Mouse (Mus musculus) E14TG2a.4 (cell line): ENCODE measurements around the gene Rtn2.

Experiments used
- CTCF ChIP-seq: conservative IDR thresholded peaks from 2 replicates; pipeline ENCODE4 v1.5.1; 2014; ENCODE audit warnings: low read length
- POU5F1 ChIP-seq: IDR thresholded peaks from 2 replicates; pipeline ENCODE4 v1.6.1; 2014; ENCODE audit warnings: low read length, borderline replicate concordance

- TF ChIP-seq CTCF: no peak
- TF ChIP-seq POU5F1: no peak
Observed at GRCm38 (mm10) chr7:19267051-19267450, 15.4 kb upstream of the Rtn2 start.
